Mouse (Mus musculus) ES-Bruce4 (cell line): Measurements from ENCODE around the gene Neurod2.

Experiments used
- CTCF ChIP-seq: IDR thresholded peaks from one replicate; pipeline ENCODE4 v1.8.1; 2011; ENCODE audit warnings: low read depth, low read length
- POLR2A ChIP-seq: IDR thresholded peaks from one replicate; pipeline ENCODE4 v1.8.1; 2011; ENCODE audit warnings: low read length; ENCODE audit not compliant: insufficient read depth

- TF ChIP-seq CTCF, result no peak
- TF ChIP-seq POLR2A, result no peak
These were observed 7.8 kb downstream of the Neurod2 start for GRCm38 (mm10) chr11:98321677-98322003.
